Mouse (Mus musculus): Measurements from ENCODE around the gene Synm. TPM values are rescaled to one million over a fixed set of nuclear protein-coding genes. Genes with fewer than 3 reads are reported as not detected.
A peak's percentile ranks its signal among the peaks of the same experiment; 100 is the strongest.

Synm gene
- polyA plus RNA-seq, 1 experiment from 2014 or later: 4.8 TPM

DNA sequence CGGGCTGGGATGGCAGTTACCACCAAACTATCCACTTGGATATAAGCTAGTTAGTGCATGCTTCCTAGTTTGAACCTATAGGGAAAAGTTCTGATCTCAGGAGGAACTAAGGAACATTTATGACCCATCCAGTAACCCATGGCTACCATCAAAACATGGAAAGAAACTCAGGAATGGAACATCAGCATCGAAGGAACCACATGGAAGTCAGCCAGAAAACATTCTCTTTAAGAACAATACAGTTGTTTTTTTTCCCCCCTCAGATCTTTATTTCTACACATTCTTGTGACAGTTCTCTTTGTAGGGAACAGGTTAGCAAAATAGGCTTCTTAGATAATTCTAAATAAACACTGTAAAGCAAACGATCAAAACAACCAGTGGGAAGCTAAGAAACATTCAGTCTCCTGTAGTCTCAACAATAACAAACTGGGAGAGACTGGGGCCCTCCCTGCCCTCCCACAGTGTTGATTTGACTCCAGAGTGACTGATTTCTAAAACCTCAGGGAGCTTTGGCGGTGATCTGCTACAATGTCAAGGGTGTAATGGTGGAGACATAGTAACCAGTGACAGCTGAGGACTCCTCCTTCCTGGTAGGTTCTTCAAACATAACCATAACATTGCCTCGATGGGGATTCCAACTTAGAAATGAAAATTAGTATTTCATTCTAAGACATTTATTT, 29.0 kb downstream of the Synm start:
- H3K4me3 ChIP-seq (ENCODE audit: low read depth, low read length): no peak overlapping the region
- peak; percentile 63 for DNase-seq
- H3K27me3 ChIP-seq (ENCODE audit: insufficient read depth, low read length): no peaks in the 10 kb centered on the region
- no peak overlapping the region for H3K27ac ChIP-seq (ENCODE audit: low read depth)
- H3K9me3 ChIP-seq (ENCODE audit: low read depth, low read length): no peaks in the 10 kb centered on the region
- no peak for TF ChIP-seq CTCF (IDR thresholded peaks at IDR 0.05; ENCODE audit: low read depth)
- 39% methylated on average over 5 of the region's 5 CpGs for WGBS
- H3K9ac ChIP-seq: no peak overlapping the region
- H3K4me2 ChIP-seq: no peak overlapping the region
- no peaks in the 10 kb centered on the region for H3K4me1 ChIP-seq (ENCODE audit: insufficient read depth)
- H3K36me3 ChIP-seq (ENCODE audit: insufficient read depth): peaks cover 27% of the 10 kb centered on the region
- no peak for ATAC-seq (ENCODE audit: insufficient read depth)

DNA sequence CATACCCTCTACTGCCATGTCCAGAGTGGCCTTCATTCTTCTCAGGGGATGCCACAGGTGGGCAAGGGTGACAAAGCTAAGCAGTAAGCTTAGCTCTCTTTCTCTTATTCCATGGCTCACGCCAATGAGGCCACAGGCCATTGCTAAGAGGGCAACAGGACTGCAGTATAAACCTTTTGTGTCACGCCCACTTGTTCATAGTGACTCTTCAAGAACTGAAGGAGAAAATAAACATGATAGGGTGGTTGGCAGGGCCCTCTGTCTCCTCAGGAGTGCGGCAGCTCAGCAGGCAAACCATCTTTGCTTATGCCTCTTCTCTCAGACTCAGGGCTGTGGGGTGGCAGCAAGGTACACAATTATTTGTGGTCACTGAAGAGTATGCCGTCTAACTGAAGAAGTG, 30.7 kb downstream of the Synm start:
- TF ChIP-seq CTCF (IDR thresholded peaks at IDR 0.05; ENCODE audit: low read depth): no peak
- WGBS: 93% methylated on average over 4 of the region's 4 CpGs
- Histone ChIP-seq H3K36me3 (ENCODE audit: insufficient read depth) (peaks cover 30% of the 10 kb centered on the region), H3K27ac (ENCODE audit: low read depth) (no peak overlapping the region), H3K9ac (no peak overlapping the region), H3K9me3 (ENCODE audit: low read depth, low read length) (no peaks in the 10 kb centered on the region), H3K4me1 (ENCODE audit: insufficient read depth) (no peaks in the 10 kb centered on the region), H3K4me3 (ENCODE audit: low read depth, low read length) (no peak overlapping the region), H3K4me2 (no peak overlapping the region), H3K27me3 (ENCODE audit: insufficient read depth, low read length) (no peaks in the 10 kb centered on the region)
- DNase-seq (no peak), ATAC-seq (ENCODE audit: insufficient read depth) (no peak)

DNA sequence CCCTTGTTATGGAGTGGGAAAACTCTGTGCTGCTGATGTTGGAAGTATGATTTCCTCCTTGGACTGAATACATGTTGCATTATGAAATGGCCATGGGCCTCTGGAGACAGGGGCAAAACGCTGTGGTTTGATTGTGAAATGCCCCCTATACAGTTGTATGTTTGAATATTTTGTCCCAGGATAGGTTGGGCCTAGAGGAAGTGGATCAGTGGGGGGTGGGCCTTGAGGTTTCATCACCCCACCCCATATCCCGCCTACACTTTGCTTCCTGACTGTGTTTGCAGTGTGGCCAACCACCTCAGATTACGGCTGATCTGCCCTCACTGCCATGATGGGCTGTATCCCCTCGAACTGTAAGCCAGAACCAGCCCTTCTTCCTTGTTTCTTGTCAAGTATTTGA, 31.3 kb downstream of the Synm start:
- 87% methylated on average over 4 of the region's 4 CpGs for WGBS
- ATAC-seq (ENCODE audit: insufficient read depth) (no peak), DNase-seq (no peak)
- H3K36me3 ChIP-seq (ENCODE audit: insufficient read depth): peaks cover 33% of the 10 kb centered on the region
- no peaks in the 10 kb centered on the region for H3K9me3 ChIP-seq (ENCODE audit: low read depth, low read length)
- H3K4me3 ChIP-seq (ENCODE audit: low read depth, low read length): no peak overlapping the region
- H3K4me1 ChIP-seq (ENCODE audit: insufficient read depth): no peaks in the 10 kb centered on the region
- H3K9ac ChIP-seq: no peak overlapping the region
- no peak overlapping the region for H3K4me2 ChIP-seq
- no peak overlapping the region for H3K27ac ChIP-seq (ENCODE audit: low read depth)
- no peaks in the 10 kb centered on the region for H3K27me3 ChIP-seq (ENCODE audit: insufficient read depth, low read length)
- no peak for TF ChIP-seq CTCF (IDR thresholded peaks at IDR 0.05; ENCODE audit: low read depth)

DNA sequence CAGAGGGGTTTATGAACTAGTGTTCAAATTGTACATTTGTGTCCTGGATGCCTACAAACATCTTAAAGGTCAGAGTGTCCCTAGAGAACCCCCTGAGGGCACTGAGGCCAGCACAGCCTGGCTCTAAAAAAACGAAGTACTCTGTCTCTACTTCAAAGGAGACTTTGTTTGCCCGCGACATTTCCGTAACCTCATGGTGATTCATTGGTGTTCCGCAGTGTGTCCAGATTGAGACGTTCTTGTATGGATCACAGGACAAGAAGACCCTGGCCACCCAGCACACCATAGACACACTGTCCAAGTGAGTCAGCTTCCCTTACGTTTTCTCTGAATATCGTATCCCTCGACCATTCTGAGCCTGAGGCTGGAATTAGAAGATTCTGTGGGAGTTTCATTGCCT, 34.5 kb downstream of the Synm start:
- H3K9me3 ChIP-seq (ENCODE audit: low read depth, low read length): no peaks in the 10 kb centered on the region
- ATAC-seq (ENCODE audit: insufficient read depth) (no peak), DNase-seq (no peak)
- no peaks in the 10 kb centered on the region for H3K4me1 ChIP-seq (ENCODE audit: insufficient read depth)
- no peak for TF ChIP-seq CTCF (IDR thresholded peaks at IDR 0.05; ENCODE audit: low read depth)
- H3K4me2 ChIP-seq: no peak overlapping the region
- no peak overlapping the region for H3K4me3 ChIP-seq (ENCODE audit: low read depth, low read length)
- no peaks in the 10 kb centered on the region for H3K27me3 ChIP-seq (ENCODE audit: insufficient read depth, low read length)
- 66% methylated on average over 9 of the region's 9 CpGs for WGBS
- no peak overlapping the region for H3K9ac ChIP-seq
- peaks cover 44% of the 10 kb centered on the region for H3K36me3 ChIP-seq (ENCODE audit: insufficient read depth)
- H3K27ac ChIP-seq (ENCODE audit: low read depth): no peak overlapping the region

DNA sequence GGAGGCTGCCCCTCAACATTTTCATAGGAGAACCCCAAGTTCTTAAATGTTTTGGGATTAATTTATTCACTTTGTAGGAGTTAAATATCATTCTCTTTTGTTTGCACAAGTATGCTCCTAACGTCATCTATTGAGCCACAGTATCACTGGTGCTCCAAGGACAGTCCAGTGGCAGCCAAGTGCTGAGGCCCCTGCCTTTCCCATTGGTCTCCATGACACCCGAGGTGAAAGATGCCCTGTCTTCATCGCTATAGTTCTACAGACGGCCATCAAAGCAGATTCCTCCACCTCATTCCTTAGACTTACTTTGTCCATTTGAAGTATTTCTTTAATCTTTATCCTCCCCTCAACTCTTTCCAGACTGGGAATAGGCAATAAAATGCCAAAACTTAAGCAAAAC, 35.0 kb downstream of the Synm start:
- no peaks in the 10 kb centered on the region for H3K9me3 ChIP-seq (ENCODE audit: low read depth, low read length)
- peaks cover 48% of the 10 kb centered on the region for H3K36me3 ChIP-seq (ENCODE audit: insufficient read depth)
- H3K27ac ChIP-seq (ENCODE audit: low read depth): no peak overlapping the region
- H3K27me3 ChIP-seq (ENCODE audit: insufficient read depth, low read length): no peaks in the 10 kb centered on the region
- no peak for TF ChIP-seq CTCF (IDR thresholded peaks at IDR 0.05; ENCODE audit: low read depth)
- no peaks in the 10 kb centered on the region for H3K4me1 ChIP-seq (ENCODE audit: insufficient read depth)
- WGBS: 67% methylated on average over 4 of the region's 4 CpGs
- no peak overlapping the region for H3K4me3 ChIP-seq (ENCODE audit: low read depth, low read length)
- no peak overlapping the region for H3K4me2 ChIP-seq
- ATAC-seq (ENCODE audit: insufficient read depth): no peak
- DNase-seq: no peak
- H3K9ac ChIP-seq: no peak overlapping the region

DNA sequence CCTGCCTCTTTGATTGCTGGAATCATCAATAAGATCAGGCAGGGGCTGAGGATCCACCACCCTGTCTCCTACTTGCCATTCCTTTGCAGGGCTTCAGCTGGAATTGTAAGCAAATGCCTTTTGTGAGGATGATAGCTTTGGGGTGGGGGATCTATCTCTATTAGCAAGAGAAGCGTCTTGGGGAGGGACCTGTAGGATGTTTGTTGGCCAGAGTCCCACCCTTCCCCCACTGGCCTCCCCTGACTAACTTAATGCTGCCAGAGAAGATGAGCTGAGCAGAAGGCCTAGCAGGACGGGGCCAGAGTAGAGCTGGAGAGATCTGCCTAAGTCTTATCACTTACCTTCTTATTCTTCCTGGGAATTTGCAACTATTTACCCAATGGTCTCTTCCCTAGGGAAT, 37.4 kb downstream of the Synm start:
- Histone ChIP-seq H3K36me3 (ENCODE audit: insufficient read depth) (peaks cover 42% of the 10 kb centered on the region; the same call in 1 of the 2 replicates), H3K9me3 (ENCODE audit: low read depth, low read length) (no peaks in the 10 kb centered on the region), H3K4me1 (ENCODE audit: insufficient read depth) (peaks cover 8% of the 10 kb centered on the region), H3K27ac (ENCODE audit: low read depth) (no peak overlapping the region), H3K4me3 (ENCODE audit: low read depth, low read length) (no peak overlapping the region), H3K9ac (no peak overlapping the region), H3K27me3 (ENCODE audit: insufficient read depth, low read length) (no peaks in the 10 kb centered on the region), H3K4me2 (no peak overlapping the region)
- no peak for DNase-seq
- 44% methylated on average over 2 of the region's 2 CpGs for WGBS
- no peak for ATAC-seq (ENCODE audit: insufficient read depth)
- no peak for TF ChIP-seq CTCF (IDR thresholded peaks at IDR 0.05; ENCODE audit: low read depth)

DNA sequence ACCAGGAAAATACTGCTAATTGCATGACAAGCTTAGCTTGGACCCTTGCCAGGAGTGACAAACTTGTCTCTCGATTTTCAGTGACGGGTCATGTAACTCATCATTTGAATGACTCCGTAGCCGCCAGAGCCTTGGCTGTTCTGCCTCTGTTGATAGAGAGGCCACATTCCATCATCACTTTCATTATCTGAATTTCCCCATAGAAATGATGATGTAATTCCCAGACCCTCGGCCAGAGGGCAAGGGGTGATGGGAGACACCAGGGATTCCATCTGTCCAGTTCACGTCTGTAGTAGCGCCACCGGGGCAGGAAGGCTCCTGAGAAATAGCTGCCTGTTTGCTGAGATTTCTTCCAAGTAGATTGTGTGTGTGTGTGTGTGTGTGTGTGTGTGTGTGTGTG, 40.7 kb downstream of the Synm start:
- Histone ChIP-seq H3K9ac (no peak overlapping the region), H3K4me2 (no peak overlapping the region), H3K4me3 (ENCODE audit: low read depth, low read length) (no peak overlapping the region), H3K9me3 (ENCODE audit: low read depth, low read length) (no peaks in the 10 kb centered on the region), H3K36me3 (ENCODE audit: insufficient read depth) (peaks cover 26% of the 10 kb centered on the region; the same call in 1 of the 2 replicates), H3K27me3 (ENCODE audit: insufficient read depth, low read length) (no peaks in the 10 kb centered on the region), H3K27ac (ENCODE audit: low read depth) (peak overlapping the region; percentile 33; the same call in 1 of the 2 replicates), H3K4me1 (ENCODE audit: insufficient read depth) (peaks cover 23% of the 10 kb centered on the region)
- TF ChIP-seq CTCF (IDR thresholded peaks at IDR 0.05; ENCODE audit: low read depth): no peak
- DNase-seq (peak; percentile 85), ATAC-seq (ENCODE audit: insufficient read depth) (0 out of 2 replicates have a peak, but pooled peaks have one; percentile 21)
- 41% methylated on average over 8 of the region's 8 CpGs for WGBS

Measured in lung, embryonic 14.5 days (tissue).